Mouse (Mus musculus) heart, postnatal 0 days (tissue): Measurements from ENCODE around the gene Baiap2l2.

ENCODE experiments used
- CTCF ChIP-seq: IDR thresholded peaks from 2 replicates; pipeline ENCODE4 v1.5.1; 2016; ENCODE audit warnings: antibody characterized with exemption, control low read depth, low read depth
- EP300 ChIP-seq: IDR thresholded peaks from 2 replicates; pipeline ENCODE4 v1.6.1; 2016; ENCODE audit warnings: antibody characterized with exemption, low read depth

DNA sequence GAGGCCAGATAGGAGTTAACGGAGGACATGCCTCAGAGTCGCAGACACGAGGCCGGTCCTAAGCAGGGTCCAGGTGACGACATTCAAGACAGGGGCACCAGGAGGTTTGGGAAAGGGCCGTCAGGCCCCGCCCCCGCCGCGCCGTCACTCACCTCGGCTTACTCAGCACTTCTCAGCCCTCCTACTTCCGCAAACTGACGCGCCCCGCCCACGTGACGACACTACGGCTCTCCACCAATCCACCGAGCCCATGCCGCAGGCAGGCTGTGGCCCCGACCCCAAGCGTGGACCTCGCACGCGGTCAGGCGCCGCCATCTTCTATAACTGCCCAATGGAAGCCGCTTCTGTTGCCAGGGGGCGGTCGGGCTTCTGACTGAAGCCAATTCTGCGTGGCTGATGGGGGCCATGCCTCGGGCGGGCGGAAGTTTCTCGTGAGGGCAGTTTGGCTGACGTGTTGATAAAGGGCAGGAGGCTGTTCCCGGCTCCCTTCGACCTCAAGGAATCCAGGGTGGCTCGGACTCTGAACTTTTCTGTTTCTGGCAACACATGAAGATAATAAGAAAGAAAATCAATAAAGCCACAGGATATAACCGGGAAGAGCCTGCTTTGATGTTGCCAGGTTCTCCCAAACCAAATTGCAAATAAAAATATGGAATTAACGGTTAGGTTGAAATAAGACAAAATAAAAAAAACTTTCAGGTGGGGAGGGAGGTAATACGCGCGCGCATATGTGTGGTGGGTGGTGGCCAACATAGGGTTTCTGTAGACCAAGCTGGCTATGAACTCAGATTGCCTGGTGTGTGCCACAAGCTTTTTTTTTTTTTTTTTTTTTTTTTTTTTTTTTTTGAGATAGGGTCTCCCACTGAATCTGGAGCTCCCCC lies 43.0 kb upstream of the Baiap2l2 start, which contains the start of gene Pla2g6:
- TF ChIP-seq EP300 (no peak; the same call in 1 of the 2 replicates), CTCF (no peak)
